Mouse (Mus musculus) kidney, postnatal 25 days (tissue): Measurements from ENCODE around the gene Vmn2r36.
"Not testable (repeated sequence)": the region's sequence is repeated elsewhere in the genome, so short reads cannot be mapped to it uniquely, and the experiment has no call there.

Source experiments
- DNase-seq, 2 experiments: peaks; one replicate each; pipeline ENCODE4 v3.0.0; 2021; ENCODE audit warnings: mixed read lengths in 2 of 2

Vmn2r36 gene

GRCm38 (mm10) chr7:7902395-7902794, at the start of gene Vmn2r36:
Gene Vmn2r36, minus strand, starts transcription at chr7:7902495.
- not testable (repeated sequence) for DNase-seq
